Mouse (Mus musculus) E14TG2a.4 (cell line): ENCODE data around the gene Usp42.

Experiments
- H3K27me3 ChIP-seq: 2 replicates; pipeline ENCODE4 v1.6.1; 2014; ENCODE audit warnings: low read length, control low read depth; ENCODE audit not compliant: insufficient read depth
- H3K36me3 ChIP-seq: 2 replicates; pipeline ENCODE4 v1.6.1; 2014; ENCODE audit warnings: low read length, control low read depth; ENCODE audit not compliant: insufficient read depth
- H3K4me1 ChIP-seq: replicated peaks from 2 replicates; pipeline ENCODE4 v1.6.1; 2014; ENCODE audit warnings: low read depth, low read length, control low read depth
- H3K4me3 ChIP-seq: replicated peaks from 2 replicates; pipeline ENCODE4 v1.5.1; 2014; ENCODE audit warnings: mild to moderate bottlenecking, low read length
- H3K9me3 ChIP-seq: 2 replicates; pipeline ENCODE4 v1.6.1; 2014; ENCODE audit warnings: low read length, control low read depth
- CTCF ChIP-seq: conservative IDR thresholded peaks from 2 replicates; pipeline ENCODE4 v1.5.1; 2014; ENCODE audit warnings: low read length
- NANOG ChIP-seq: IDR thresholded peaks from 2 replicates; pipeline ENCODE4 v1.6.1; 2014; ENCODE audit warnings: borderline replicate concordance, low read length, mixed read lengths
- POU5F1 ChIP-seq: IDR thresholded peaks from 2 replicates; pipeline ENCODE4 v1.6.1; 2014; ENCODE audit warnings: low read length, borderline replicate concordance

Usp42 gene

GRCm38 (mm10) chr5:143732180-143732891 lies at the start of gene Usp42:
TSS of gene Usp42 (minus strand) at chr5:143732280.
- peaks cover 19% of the 10 kb centered on the region for H3K4me1 ChIP-seq
- H3K4me3 ChIP-seq = peak within 1 kb of the TSS; percentile 85
- peaks cover 8% of the 10 kb centered on the region for H3K36me3 ChIP-seq
- H3K27me3 ChIP-seq = no peaks in the 10 kb centered on the region
- no peaks in the 10 kb centered on the region for H3K9me3 ChIP-seq
- TF ChIP-seq NANOG (no peak), CTCF (no peak), POU5F1 (no peak)

DNA sequence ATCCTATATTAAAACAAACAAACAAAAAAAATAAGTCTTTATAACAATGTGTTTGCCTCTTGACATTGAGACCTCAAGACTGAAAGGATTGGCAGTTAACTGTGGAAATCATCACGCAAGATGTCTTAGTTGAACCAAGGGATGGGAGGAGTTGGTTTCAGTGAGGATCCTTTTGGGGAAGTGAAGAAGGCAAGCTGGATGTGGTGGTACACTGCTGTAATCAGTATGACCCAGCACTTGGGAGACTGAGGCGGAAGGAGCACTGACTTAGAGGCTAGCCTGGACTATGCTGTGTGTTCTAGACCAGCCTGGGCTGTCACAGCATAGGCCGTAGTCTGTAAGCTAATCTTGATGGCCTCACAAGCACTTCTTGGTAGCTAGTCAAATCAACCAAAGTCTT lies 28.4 kb upstream of the Usp42 start:
- Histone ChIP-seq H3K27me3 (no peaks in the 10 kb centered on the region), H3K9me3 (no peaks in the 10 kb centered on the region), H3K36me3 (peaks cover 3% of the 10 kb centered on the region; the same call in 1 of the 2 replicates), H3K4me3 (no peak overlapping the region), H3K4me1 (peaks cover 13% of the 10 kb centered on the region)
- TF ChIP-seq POU5F1 (no peak), CTCF (no peak), NANOG (no peak)

DNA sequence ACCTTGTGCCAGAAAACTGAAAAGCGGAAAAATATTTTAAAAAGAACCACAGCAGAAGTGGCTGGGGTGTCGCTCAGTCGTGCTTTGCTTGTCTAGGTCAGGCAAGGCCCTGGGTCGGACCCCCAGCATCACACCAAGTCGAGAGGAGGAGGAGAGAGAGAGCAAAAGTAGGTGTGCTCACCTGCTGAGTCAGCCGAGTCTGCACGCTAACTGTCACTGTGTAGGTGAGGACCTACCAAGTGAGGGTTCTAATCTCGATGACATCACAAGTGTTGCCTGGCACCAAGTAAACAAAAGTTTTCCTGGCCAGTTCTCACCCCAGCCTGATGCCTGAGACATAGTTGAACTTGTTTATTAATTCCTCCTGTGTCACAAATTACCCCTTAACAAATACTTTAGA lies 27.5 kb upstream of the Usp42 start:
- peaks cover 20% of the 10 kb centered on the region for H3K4me1 ChIP-seq
- TF ChIP-seq NANOG = no peak
- no peak for TF ChIP-seq POU5F1
- TF ChIP-seq CTCF = no peak
- no peaks in the 10 kb centered on the region for H3K27me3 ChIP-seq
- H3K4me3 ChIP-seq = no peak overlapping the region
- H3K9me3 ChIP-seq = no peaks in the 10 kb centered on the region
- H3K36me3 ChIP-seq = peaks cover 3% of the 10 kb centered on the region; the same call in 1 of the 2 replicates

DNA sequence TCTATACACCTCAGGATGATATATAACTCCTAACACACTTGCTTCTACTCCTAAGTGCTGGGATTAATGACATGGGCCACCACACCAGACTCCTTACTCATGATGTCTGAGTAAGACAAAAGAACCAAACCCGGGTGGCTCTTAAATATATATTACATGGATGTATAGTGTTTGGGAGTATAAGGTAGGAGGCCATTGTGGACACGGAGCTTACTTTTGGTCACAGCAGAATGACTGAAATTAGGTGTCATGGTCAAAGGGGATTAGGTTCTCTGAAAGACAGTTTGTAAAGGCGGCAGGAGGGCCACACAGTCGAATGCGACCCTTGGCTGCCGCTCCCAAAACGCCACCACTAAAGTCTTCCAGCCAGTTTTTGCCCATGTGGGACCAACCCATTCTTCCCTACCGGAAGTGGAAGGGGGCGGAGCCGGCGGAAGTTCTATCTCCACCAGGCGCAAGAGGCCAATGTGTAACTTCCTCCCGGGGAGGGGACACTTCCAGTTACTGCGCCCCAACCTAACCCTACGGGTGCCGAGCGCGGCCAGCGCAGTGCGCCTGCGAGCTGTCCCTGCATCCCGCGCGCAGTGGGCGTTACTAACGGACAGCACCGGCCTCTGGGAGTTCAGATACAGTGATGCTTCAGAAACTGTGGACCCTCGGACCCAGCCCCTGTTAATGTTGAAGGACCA lies 25.8 kb upstream of the Usp42 start:
- Histone ChIP-seq H3K4me3 (peak overlapping the region; percentile 71), H3K9me3 (no peaks in the 10 kb centered on the region), H3K36me3 (no peaks in the 10 kb centered on the region), H3K4me1 (peaks cover 20% of the 10 kb centered on the region), H3K27me3 (no peaks in the 10 kb centered on the region)
- TF ChIP-seq POU5F1 (no peak), CTCF (no peak), NANOG (no peak)

DNA sequence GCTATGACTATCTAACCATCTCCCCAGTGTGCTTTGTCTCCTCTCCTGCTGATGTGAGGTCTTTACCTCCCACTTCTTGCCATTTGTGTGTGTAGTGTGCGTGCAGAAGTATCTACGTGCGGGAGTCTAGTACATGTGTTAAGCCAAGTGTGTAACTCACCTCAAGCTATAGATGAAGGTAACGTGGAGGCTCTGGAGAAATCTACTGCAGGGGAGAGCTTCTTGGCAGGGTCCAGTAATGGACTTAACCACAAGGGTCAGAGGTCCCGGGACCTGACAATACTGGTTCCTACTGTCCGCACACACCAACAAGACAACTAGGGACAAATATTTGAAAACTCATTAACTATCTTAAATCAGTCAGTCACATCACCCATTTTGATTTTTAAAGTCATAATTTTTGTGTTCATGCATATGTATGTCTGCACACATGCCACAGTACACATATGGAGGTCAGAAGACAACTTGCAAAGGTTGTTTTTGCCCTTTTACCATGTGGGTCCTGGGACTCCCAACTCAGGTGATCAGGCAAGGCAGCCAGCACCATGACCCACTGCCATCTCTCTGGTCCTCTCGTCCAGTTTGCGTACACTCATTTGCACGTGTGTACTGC lies 23.6 kb upstream of the Usp42 start:
- no peaks in the 10 kb centered on the region for H3K9me3 ChIP-seq
- H3K4me3 ChIP-seq = no peak overlapping the region
- TF ChIP-seq NANOG (no peak), POU5F1 (no peak), CTCF (no peak)
- H3K27me3 ChIP-seq = no peaks in the 10 kb centered on the region
- H3K4me1 ChIP-seq = peaks cover 20% of the 10 kb centered on the region
- H3K36me3 ChIP-seq = no peaks in the 10 kb centered on the region

GRCm38 (mm10) chr5:143749630-143750208 lies 17.6 kb upstream of the Usp42 start:
- no peaks in the 10 kb centered on the region for H3K36me3 ChIP-seq
- H3K4me1 ChIP-seq = peaks cover 8% of the 10 kb centered on the region; the same call in 1 of the 2 replicates
- no peaks in the 10 kb centered on the region for H3K9me3 ChIP-seq
- TF ChIP-seq NANOG = no peak
- TF ChIP-seq CTCF = no peak
- no peak for TF ChIP-seq POU5F1
- no peaks in the 10 kb centered on the region for H3K27me3 ChIP-seq
- no peak overlapping the region for H3K4me3 ChIP-seq

DNA sequence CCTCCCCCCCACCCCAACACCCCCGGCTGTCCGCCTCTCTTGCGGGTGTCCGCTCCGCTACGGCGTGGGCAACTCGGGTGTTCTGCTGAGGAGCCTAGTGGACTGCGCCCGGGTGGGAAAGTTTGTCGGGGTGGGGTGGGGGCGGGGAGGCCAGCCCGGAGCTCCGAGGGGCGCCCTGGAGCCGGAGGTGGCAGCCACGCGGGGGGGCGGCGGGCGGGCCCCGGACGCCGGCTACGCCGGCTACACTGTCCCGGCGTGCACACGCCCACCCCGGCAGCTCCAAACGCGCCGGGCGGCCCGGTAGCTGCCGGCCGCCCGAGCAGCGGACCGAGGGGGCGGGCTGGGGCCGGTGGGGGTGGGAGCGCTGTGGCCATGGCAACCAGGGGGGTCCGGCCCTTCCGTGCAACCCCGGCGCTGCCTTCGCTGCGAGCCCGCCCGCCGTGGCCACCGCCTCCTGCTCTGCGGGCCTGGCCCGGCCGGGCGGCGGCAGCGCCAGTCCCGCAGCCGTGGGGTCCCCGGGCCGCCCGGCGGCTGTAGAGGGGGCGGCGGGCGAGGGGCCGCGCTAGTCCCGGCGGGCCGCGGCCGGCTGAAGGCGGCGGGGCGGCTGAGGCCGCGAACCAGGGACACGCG lies 482 bp downstream of the Usp42 start:
- TF ChIP-seq POU5F1 (no peak), CTCF (no peak), NANOG (no peak)
- peak overlapping the region; percentile 85 for H3K4me3 ChIP-seq
- H3K9me3 ChIP-seq = no peaks in the 10 kb centered on the region
- peaks cover 15% of the 10 kb centered on the region for H3K36me3 ChIP-seq
- H3K4me1 ChIP-seq = peaks cover 19% of the 10 kb centered on the region
- H3K27me3 ChIP-seq = no peaks in the 10 kb centered on the region

GRCm38 (mm10) chr5:143730915-143731314 lies 1.2 kb downstream of the Usp42 start:
- Histone ChIP-seq H3K36me3 (peaks cover 20% of the 10 kb centered on the region), H3K4me1 (peaks cover 19% of the 10 kb centered on the region), H3K9me3 (no peaks in the 10 kb centered on the region), H3K4me3 (peak overlapping the region; percentile 85), H3K27me3 (no peaks in the 10 kb centered on the region)
- TF ChIP-seq POU5F1 (no peak), NANOG (no peak), CTCF (no peak)
